Mouse (Mus musculus): ENCODE data around the gene Dip2b.
"Not testable (repeated sequence)": the region's sequence is repeated elsewhere in the genome, so short reads cannot be mapped to it uniquely, and the experiment has no call there.

Dip2b gene

DNA sequence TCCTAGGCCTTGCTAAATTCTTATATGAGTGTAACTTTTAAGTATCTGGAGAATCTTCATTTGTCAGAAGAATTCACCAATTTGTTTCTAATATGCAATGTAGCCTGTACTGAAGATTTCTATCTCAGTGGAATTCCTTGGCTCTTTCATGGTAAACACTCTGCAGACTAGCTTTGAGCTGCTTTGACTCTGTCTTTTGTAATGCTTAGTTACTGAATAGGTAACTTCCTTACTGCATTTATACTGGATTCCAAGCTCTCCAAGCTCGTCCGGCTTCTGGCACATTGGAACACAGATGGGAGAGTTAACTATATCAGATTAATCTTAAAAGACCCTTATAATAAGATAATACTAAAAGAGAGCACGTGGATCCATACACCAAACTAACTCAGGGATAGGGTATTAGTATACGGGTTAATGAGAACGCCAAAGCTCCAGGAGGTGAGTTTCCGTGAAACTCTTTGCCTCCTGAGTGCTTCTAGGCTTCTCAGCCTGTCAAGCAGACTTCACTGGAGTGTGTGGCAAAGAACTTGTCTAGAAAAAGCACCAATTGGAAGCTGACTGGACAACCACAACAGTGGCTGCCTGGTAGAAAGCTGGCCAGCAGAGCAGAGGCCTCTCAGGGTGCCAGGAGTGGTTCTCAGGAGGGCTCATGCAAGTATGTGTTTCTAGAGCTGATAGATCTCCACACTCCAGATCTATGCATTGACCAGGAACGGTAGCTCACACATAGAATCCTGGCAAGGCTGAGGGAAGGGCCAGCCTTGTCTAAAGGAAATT is 220.4 kb downstream of the Dip2b start:
- no peak for DNase-seq (ENCODE audit: low read depth)

GRCm38 (mm10) chr15:100260351-100260750 is 221.9 kb downstream of the Dip2b start:
- DNase-seq (ENCODE audit: low read depth): not testable (repeated sequence)

GRCm38 (mm10) chr15:100263246-100263905 is 224.9 kb downstream of the Dip2b start:
- peak; percentile 12 for DNase-seq (ENCODE audit: low read depth)

- DNase-seq (ENCODE audit: low read depth): no peak
These were observed 227.3 kb downstream of the Dip2b start for GRCm38 (mm10) chr15:100265586-100266325.

GRCm38 (mm10) chr15:100268916-100269315 is 230.5 kb downstream of the Dip2b start:
- no peak for DNase-seq (ENCODE audit: low read depth)
